Mouse (Mus musculus) megakaryocyte, embryonic 14.5 days (primary cell): Measurements from ENCODE around the gene Clptm1.

Experiments
- FLI1 ChIP-seq: IDR thresholded peaks from 2 replicates; pipeline ENCODE4 v1.6.1; 2012; ENCODE audit warnings: low read length, inconsistent platforms, mixed read lengths
- GATA1 ChIP-seq: IDR thresholded peaks from 3 replicates; pipeline ENCODE4 v1.6.1; 2012; ENCODE audit warnings: mixed read lengths, low read length, inconsistent platforms, borderline replicate concordance

- TF ChIP-seq GATA1 = no peak
- no peak for TF ChIP-seq FLI1
These were observed 23.3 kb upstream of the Clptm1 start for GRCm38 (mm10) chr7:19688101-19688500.
